Mouse (Mus musculus) frontal cortex, adult 2 months (tissue): Measurements from ENCODE around the gene Gm11168. TPM values are rescaled to one million over a fixed set of nuclear protein-coding genes. Genes with fewer than 3 reads are reported as not detected.
"Not testable (repeated sequence)": the region's sequence is repeated elsewhere in the genome, so short reads cannot be mapped to it uniquely, and the experiment has no call there.

Source experiments
- DNase-seq, 2 experiments: peaks; one replicate each; pipeline ENCODE4 v3.0.0; 2022; ENCODE audit warnings: low spot score in 1 of 2; ENCODE audit errors: extremely low spot score in 1 of 2
- polyA plus RNA-seq: library from polyadenylated mRNA; depleted of rRNA; stranded (reverse); fragments of >200 nt; gene quantifications from 2 replicates; pipeline ENCODE4 v1.2.3, GENCODE M21; 2012; rRNA removed

Gene Gm11168
- polyA plus RNA-seq, 1 experiment, result not detected

DNA sequence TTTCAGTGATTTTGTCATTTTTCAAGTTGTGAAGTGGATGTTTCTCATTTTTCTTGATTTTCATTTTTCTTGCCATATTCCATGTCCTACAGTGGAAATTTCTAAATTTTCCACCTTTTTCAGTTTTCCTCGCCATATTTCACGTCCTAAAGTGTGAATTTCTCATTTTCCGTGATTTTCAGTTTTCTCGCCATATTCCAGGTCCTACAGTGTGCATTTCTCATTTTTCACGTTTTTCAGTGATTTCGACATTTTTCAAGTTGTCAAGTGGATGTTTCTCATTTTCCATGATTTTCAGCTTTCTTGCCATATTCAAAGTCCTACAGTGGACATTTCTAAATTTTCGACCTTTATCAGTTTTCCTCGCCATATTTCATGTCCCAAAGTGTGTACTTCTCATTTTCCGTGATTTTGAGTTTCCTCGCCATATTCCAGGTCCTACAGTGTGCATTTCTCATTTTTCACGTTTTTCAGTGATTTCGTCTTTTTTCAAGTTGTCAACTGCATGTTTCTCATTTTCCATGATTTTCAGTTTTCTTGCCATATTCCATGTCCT, 21.8 kb downstream of the Gm11168 start, which contains the start of gene Gm10717:
TSS of gene Gm10717 (plus strand) at position 506 of the 556 bp plus-strand sequence.
- peak; percentile 20 to 44 for DNase-seq

GRCm38 (mm10) chr9:3025653-3026052, 22.5 kb downstream of the Gm11168 start:
- DNase-seq, result peak; percentile 40 to 57

DNA sequence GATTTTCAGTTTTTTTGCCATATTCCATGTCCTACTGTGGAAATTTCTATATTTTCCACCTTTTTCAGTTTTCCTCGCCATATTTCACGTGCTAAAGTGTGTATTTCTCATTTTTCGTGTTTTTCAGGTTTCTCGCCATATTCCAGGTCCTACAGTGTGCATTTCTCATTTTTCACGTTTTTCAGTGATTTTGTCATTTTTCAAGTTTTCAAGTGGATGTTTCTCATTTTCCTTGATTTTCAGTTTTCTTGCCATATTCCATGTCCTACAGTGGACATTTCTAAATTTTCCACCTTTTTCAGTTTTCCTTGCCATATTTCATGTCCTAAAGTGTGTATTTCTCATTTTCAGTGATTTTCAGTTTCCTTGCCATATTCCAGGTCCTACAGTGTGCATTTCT, 23.0 kb downstream of the Gm11168 start:
- DNase-seq, result not testable (repeated sequence)

- DNase-seq, result not testable (repeated sequence)
Measured at GRCm38 (mm10) chr9:3026741-3027140, 23.6 kb downstream of the Gm11168 start.

GRCm38 (mm10) chr9:3027200-3027599, 24.1 kb downstream of the Gm11168 start:
- not testable (repeated sequence) for DNase-seq

GRCm38 (mm10) chr9:3029276-3030000, 26.3 kb downstream of the Gm11168 start:
- peak; percentile 27 to 34 for DNase-seq

- DNase-seq, result not testable (repeated sequence)
Measured at GRCm38 (mm10) chr9:3030677-3031318, 27.7 kb downstream of the Gm11168 start.

DNA sequence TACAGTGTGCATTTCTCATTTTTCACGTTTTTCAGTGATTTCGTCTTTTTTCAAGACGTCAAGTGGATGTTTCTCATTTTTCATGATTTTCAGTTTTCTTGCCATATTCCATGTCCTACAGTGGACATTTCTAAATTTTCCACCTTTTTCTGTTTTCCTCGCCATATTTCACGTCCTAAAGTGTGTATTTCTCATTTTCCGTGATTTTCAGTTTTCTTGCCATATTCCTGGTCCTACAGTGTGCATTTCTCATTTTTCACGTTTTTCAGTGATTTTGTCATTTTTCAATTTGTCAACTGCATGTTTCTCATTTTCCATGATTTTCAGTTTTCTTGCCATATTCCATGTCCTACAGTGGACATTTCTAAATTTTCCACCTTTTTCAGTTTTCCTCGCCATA, 31.2 kb downstream of the Gm11168 start, which contains the start of gene Gm17535:
TSS of gene Gm17535 (plus strand) at position 301 of the 400 bp plus-strand sequence.
- DNase-seq, result not testable (repeated sequence)

DNA sequence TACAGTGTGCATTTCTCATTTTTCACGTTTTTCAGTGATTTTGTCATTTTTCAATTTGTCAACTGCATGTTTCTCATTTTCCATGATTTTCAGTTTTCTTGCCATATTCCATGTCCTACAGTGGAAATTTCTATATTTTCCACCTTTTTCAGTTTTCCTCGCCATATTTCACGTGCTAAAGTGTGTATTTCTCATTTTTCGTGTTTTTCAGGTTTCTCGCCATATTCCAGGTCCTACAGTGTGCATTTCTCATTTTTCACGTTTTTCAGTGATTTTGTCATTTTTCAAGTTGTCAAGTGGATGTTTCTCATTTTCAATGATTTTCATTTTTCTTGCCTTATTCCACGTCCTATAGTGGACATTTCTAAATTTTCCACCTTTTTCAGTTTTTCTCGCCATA, 33.4 kb downstream of the Gm11168 start, which contains the start of gene Gm10715:
TSS of gene Gm10715 (plus strand) at position 301 of the 400 bp plus-strand sequence.
- DNase-seq, result not testable (repeated sequence)

DNA sequence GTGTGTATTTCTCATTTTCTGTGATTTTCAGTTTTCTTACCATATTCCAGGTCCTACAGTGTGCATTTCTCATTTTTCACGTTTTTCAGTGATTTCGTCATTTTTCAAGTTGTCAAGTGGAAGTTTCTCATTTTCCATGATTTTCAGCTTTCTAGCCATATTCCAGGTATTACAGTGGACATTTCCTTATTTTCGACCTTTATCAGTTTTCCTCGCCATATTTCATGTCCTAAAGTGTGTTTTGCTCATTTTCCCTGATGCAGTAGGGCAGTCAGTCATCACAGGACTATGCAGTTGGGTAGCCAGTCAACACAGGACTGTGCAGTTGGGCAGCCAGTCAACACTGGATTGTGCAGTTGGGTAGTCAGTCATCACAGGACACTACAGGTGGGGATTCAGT, 35.0 kb downstream of the Gm11168 start:
- not testable (repeated sequence) for DNase-seq

Other genes with a start within 250 kb of the Gm11168 start
- not detected in 2 replicates for gene Gm10722, start 2.4 kb upstream of the Gm11168 start, polyA plus RNA-seq
- gene Gm10721, start 9.8 kb downstream of the Gm11168 start, polyA plus RNA-seq, result not detected in 2 replicates
- not detected in 2 replicates for gene Gm10720, start 12.3 kb downstream of the Gm11168 start, polyA plus RNA-seq
- not detected in 2 replicates for gene Gm10719, start 14.1 kb downstream of the Gm11168 start, polyA plus RNA-seq
- 0.26 and 0.32 TPM in 2 replicates for gene Gm10718, start 20.2 kb downstream of the Gm11168 start, polyA plus RNA-seq
- gene Gm10717, start 22.1 kb downstream of the Gm11168 start, polyA plus RNA-seq, result not detected in 2 replicates
- not detected in 2 replicates for gene Gm17535, start 31.3 kb downstream of the Gm11168 start, polyA plus RNA-seq
- gene Gm10715, start 33.5 kb downstream of the Gm11168 start, polyA plus RNA-seq, result not detected in 2 replicates